Comparison of ENCODE assay signal across 8 mouse cellular contexts in genomic region chrX:153037087-153037971, GRCm38 (mm10). TPM values are rescaled to one million over a fixed set of nuclear protein-coding genes. Genes with fewer than 3 reads are reported as not detected.
DNase-seq lines count a peak whose midpoint lies in the region; ATAC-seq and TF ChIP-seq lines count a peak whose summit lies in the region.

TSS of gene Mageh1 (minus strand) at chrX:153037575.

- no peaks in the 10 kb centered on the region for H3K9me3 ChIP-seq in forebrain, embryonic 11.5 days (ENCODE audit: control insufficient read depth, low read length)
- H3K9me3 ChIP-seq in heart, embryonic 14.5 days (ENCODE audit: control insufficient read depth, low read length) = no peaks in the 10 kb centered on the region
- H3K9me3 ChIP-seq in kidney, postnatal 0 days (replicated peaks; ENCODE audit: low read length) = no peaks in the 10 kb centered on the region
- no peaks in the 10 kb centered on the region for H3K9me3 ChIP-seq in midbrain, postnatal 0 days (ENCODE audit: low read length)
- no peaks in the 10 kb centered on the region for H3K9me3 ChIP-seq in stomach, embryonic 16.5 days (replicated peaks; ENCODE audit: control insufficient read depth, low read length)

- TF ChIP-seq CTCF in brain, embryonic 14.5 days (IDR thresholded peaks at IDR 0.05; ENCODE audit: borderline replicate concordance, extremely low read depth, insufficient read depth, insufficient read length) = no peak; the same call in 1 of the 2 replicates
- peak; percentile 35; the same call in 1 of the 2 replicates for TF ChIP-seq CTCF in kidney, postnatal 0 days (IDR thresholded peaks at IDR 0.05; ENCODE audit: low read depth)
- TF ChIP-seq CTCF in midbrain, postnatal 0 days (IDR thresholded peaks at IDR 0.05) = peak; percentile 55

- H3K4me3 ChIP-seq in forebrain, embryonic 11.5 days (ENCODE audit: low read depth, low read length) = peak within 1 kb of the TSS; percentile 53
- H3K4me3 ChIP-seq in heart, embryonic 14.5 days (ENCODE audit: control insufficient read depth in 1 of 2, insufficient read depth in 1 of 2, low read depth in 1 of 2, low read length in 2 of 2) = peak within 1 kb of the TSS; percentile 56 to 78
- peak within 1 kb of the TSS; percentile 49 for H3K4me3 ChIP-seq in kidney, postnatal 0 days (replicated peaks; ENCODE audit: low read depth, low read length)
- peak within 1 kb of the TSS; percentile 41 for H3K4me3 ChIP-seq in midbrain, postnatal 0 days (ENCODE audit: low read depth, low read length)
- peak within 1 kb of the TSS; percentile 53 for H3K4me3 ChIP-seq in stomach, embryonic 16.5 days (replicated peaks; ENCODE audit: low read length)

- TF ChIP-seq POLR2A in brain, embryonic 14.5 days (IDR thresholded peaks at IDR 0.05; ENCODE audit: borderline replicate concordance, extremely low read depth, insufficient read depth, insufficient read length, poor library complexity, severe bottlenecking) = peak; percentile 65; the same call in 1 of the 2 replicates

- peak; percentile 84 for ATAC-seq in forebrain, embryonic 11.5 days (replicated peaks; ENCODE audit: low FRiP score)
- ATAC-seq in heart, embryonic 14.5 days (ENCODE audit: insufficient number of reproducible peaks, insufficient read depth, low FRiP score, low read depth) = peak; percentile 88
- ATAC-seq in kidney, postnatal 0 days (replicated peaks; ENCODE audit: low FRiP score, low read depth) = peak; percentile 94
- ATAC-seq in midbrain, postnatal 0 days (ENCODE audit: low FRiP score) = peak; percentile 93
- ATAC-seq in stomach, embryonic 16.5 days (ENCODE audit: insufficient read depth, low FRiP score) = peak; percentile 91

- 0 out of 2 replicates have a peak, but pooled peaks cover 2% of the 10 kb centered on the region for H3K27me3 ChIP-seq in forebrain, embryonic 11.5 days (ENCODE audit: control insufficient read depth, insufficient read depth, low read length)
- H3K27me3 ChIP-seq in heart, embryonic 14.5 days (ENCODE audit: control insufficient read depth, insufficient read depth, low read length) = no peaks in the 10 kb centered on the region
- no peaks in the 10 kb centered on the region for H3K27me3 ChIP-seq in kidney, postnatal 0 days (ENCODE audit: insufficient read depth, low read length)
- H3K27me3 ChIP-seq in midbrain, postnatal 0 days (ENCODE audit: insufficient read depth, low read length) = no peaks in the 10 kb centered on the region
- H3K27me3 ChIP-seq in stomach, embryonic 16.5 days (ENCODE audit: control insufficient read depth, insufficient read depth, low read length) = 0 out of 2 replicates have a peak, but pooled peaks cover 4% of the 10 kb centered on the region

- peak within 1 kb of the TSS; percentile 95 for H3K27ac ChIP-seq in forebrain, embryonic 11.5 days (ENCODE audit: low read depth, low read length)
- peak within 1 kb of the TSS; percentile 75 to 83 for H3K27ac ChIP-seq in heart, embryonic 14.5 days (replicated peaks in 1 of 2; ENCODE audit: control insufficient read depth in 1 of 2, insufficient read depth in 1 of 2, low read depth in 2 of 2, low read length in 2 of 2)
- H3K27ac ChIP-seq in kidney, postnatal 0 days = peak within 1 kb of the TSS; percentile 80
- H3K27ac ChIP-seq in midbrain, postnatal 0 days (ENCODE audit: low read depth, low read length) = peak within 1 kb of the TSS; percentile 81
- peak within 1 kb of the TSS; percentile 72 for H3K27ac ChIP-seq in stomach, embryonic 16.5 days (ENCODE audit: low read length)

- 21% methylated on average over 47 of the region's 49 CpGs for WGBS in forebrain, embryonic 11.5 days
- 16% methylated on average over 46 of the region's 49 CpGs for WGBS in heart, embryonic 14.5 days
- WGBS in kidney, postnatal 0 days = 30% methylated on average over 49 of the region's 49 CpGs
- WGBS in midbrain, postnatal 0 days = 18% methylated on average over 47 of the region's 49 CpGs
- WGBS in stomach, embryonic 16.5 days = 15% methylated on average over 49 of the region's 49 CpGs

- H3K4me2 ChIP-seq in forebrain, embryonic 11.5 days (ENCODE audit: low read depth, low read length, severe bottlenecking) = peak within 1 kb of the TSS; percentile 52
- H3K4me2 ChIP-seq in heart, embryonic 14.5 days (ENCODE audit: low read length) = peak within 1 kb of the TSS; percentile 70
- peak within 1 kb of the TSS; percentile 61 for H3K4me2 ChIP-seq in kidney, postnatal 0 days (ENCODE audit: low read length)
- H3K4me2 ChIP-seq in midbrain, postnatal 0 days (ENCODE audit: low read depth, low read length, poor library complexity, severe bottlenecking) = peak within 1 kb of the TSS; percentile 57
- H3K4me2 ChIP-seq in stomach, embryonic 16.5 days (ENCODE audit: low read depth, low read length) = peak within 1 kb of the TSS; percentile 52

- peak within 1 kb of the TSS; percentile 84 for H3K9ac ChIP-seq in forebrain, embryonic 11.5 days (ENCODE audit: low read length)
- H3K9ac ChIP-seq in heart, embryonic 14.5 days (ENCODE audit: low read length) = peak within 1 kb of the TSS; percentile 79
- H3K9ac ChIP-seq in kidney, postnatal 0 days (ENCODE audit: low read depth, low read length) = peak within 1 kb of the TSS; percentile 61
- peak within 1 kb of the TSS; percentile 60 for H3K9ac ChIP-seq in midbrain, postnatal 0 days (replicated peaks; ENCODE audit: low read length, poor library complexity, severe bottlenecking)
- H3K9ac ChIP-seq in stomach, embryonic 16.5 days (ENCODE audit: low read length) = peak within 1 kb of the TSS; percentile 69

- DNase-seq in 3134 (ENCODE audit: extremely low read depth, insufficient read length, low spot score) = peak; percentile 1
- peak; percentile 98 for DNase-seq in brain, embryonic 14.5 days (ENCODE audit: low read depth)
- peak; percentile 86 for DNase-seq in forebrain, embryonic 11.5 days (ENCODE audit: low spot score)
- DNase-seq in kidney, postnatal 0 days (ENCODE audit: low spot score) = peak; percentile 88
- DNase-seq in liver = peak; percentile 65
- peak; percentile 93 for DNase-seq in midbrain, postnatal 0 days (ENCODE audit: low spot score)

- H3K4me1 ChIP-seq in forebrain, embryonic 11.5 days (replicated peaks; ENCODE audit: control insufficient read depth, insufficient read depth, low read length) = no peaks in the 10 kb centered on the region
- no peaks in the 10 kb centered on the region for H3K4me1 ChIP-seq in heart, embryonic 14.5 days (ENCODE audit: control insufficient read depth in 2 of 2, insufficient read depth in 2 of 2, low read length in 2 of 2)
- no peaks in the 10 kb centered on the region for H3K4me1 ChIP-seq in kidney, postnatal 0 days (replicated peaks; ENCODE audit: insufficient read depth, low read length)
- H3K4me1 ChIP-seq in midbrain, postnatal 0 days (ENCODE audit: insufficient read depth, low read length) = no peaks in the 10 kb centered on the region
- H3K4me1 ChIP-seq in stomach, embryonic 16.5 days (ENCODE audit: control insufficient read depth, insufficient read depth, low read length) = no peaks in the 10 kb centered on the region

- H3K36me3 ChIP-seq in forebrain, embryonic 11.5 days (ENCODE audit: control insufficient read depth, insufficient read depth, low read length) = no peaks in the 10 kb centered on the region
- H3K36me3 ChIP-seq in heart, embryonic 14.5 days (ENCODE audit: control insufficient read depth, insufficient read depth, low read length) = no peaks in the 10 kb centered on the region
- no peaks in the 10 kb centered on the region for H3K36me3 ChIP-seq in kidney, postnatal 0 days (ENCODE audit: insufficient read depth, low read length)
- H3K36me3 ChIP-seq in midbrain, postnatal 0 days (ENCODE audit: insufficient read depth, low read length) = no peaks in the 10 kb centered on the region
- H3K36me3 ChIP-seq in stomach, embryonic 16.5 days (ENCODE audit: control insufficient read depth, insufficient read depth, low read length) = no peaks in the 10 kb centered on the region

RNA-seq across cellular contexts. Expression of gene Mageh1, which starts in this region (rescaled TPM):
- polyA plus RNA-seq in brain, embryonic 14.5 days (2012; rRNA removed) = 77.9 and 89.3 TPM in 2 replicates
- 85.7 and 90.6 TPM in 2 replicates for polyA plus RNA-seq in forebrain, embryonic 11.5 days (2014; fragmentation: Nextera tagmentation; extraction: Ambion mirVana)
- polyA plus RNA-seq in heart, embryonic 14.5 days (2014; fragmentation: Nextera tagmentation; extraction: Ambion mirVana) = 28.7 and 34.7 TPM in 2 replicates
- 57.8 and 60.9 TPM in 2 replicates for polyA plus RNA-seq in kidney, postnatal 0 days (2015; fragmentation: Nextera tagmentation; extraction: Ambion mirVana)
- 97.4 and 116 TPM in 2 replicates for total RNA-seq in midbrain, postnatal 0 days (2014; rRNA removed)
- polyA plus RNA-seq in midbrain, postnatal 0 days (2015; fragmentation: Nextera tagmentation; extraction: Ambion mirVana) = 151 and 155 TPM in 2 replicates
- 39.3 and 42.5 TPM in 2 replicates for polyA plus RNA-seq in stomach, embryonic 16.5 days (2015; fragmentation: Nextera tagmentation; extraction: Ambion mirVana)

Comparison
In these comparisons a context has a peak if more than half of its experiments do, and no peak if none do; other contexts are left out.
1. Peak in every context shown above with its lines: DNase-seq, ATAC-seq, H3K4me3 ChIP-seq and H3K27ac ChIP-seq.
2. DNase-seq: peak in every context shown above with its lines; median percentile 98 in brain, embryonic 14.5 days; 93 in midbrain, postnatal 0 days; 88 in kidney, postnatal 0 days; 86 in forebrain, embryonic 11.5 days; 65 in liver; 1 in 3134.